Mouse (Mus musculus): ENCODE results near the gene Lfng.

Gene Lfng

GRCm38 (mm10) chr5:140642076-140642475 lies 35.0 kb downstream of the Lfng start:
- DNase-seq = no peak

DNA sequence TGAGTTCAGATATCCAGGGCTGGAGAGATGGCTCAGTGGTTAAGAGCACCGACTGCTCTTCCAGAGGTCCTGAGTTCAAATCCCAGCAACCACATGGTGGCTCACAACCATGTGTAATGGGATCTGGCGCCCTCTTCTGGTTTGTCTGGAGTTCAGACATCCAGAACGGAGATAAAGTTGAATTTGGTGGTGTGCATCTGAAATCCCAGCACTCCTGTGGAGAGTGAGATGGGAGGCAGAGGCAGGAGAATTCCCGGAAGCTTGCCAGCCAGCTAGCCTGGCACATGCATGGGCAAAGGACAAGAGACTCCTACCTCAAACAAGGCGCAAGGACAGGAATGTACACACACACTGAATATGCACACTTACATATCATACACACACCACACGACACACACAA lies 37.1 kb downstream of the Lfng start:
- DNase-seq = no peak

- no peak for DNase-seq
Measured at GRCm38 (mm10) chr5:140644702-140645201, 37.6 kb downstream of the Lfng start.

DNA sequence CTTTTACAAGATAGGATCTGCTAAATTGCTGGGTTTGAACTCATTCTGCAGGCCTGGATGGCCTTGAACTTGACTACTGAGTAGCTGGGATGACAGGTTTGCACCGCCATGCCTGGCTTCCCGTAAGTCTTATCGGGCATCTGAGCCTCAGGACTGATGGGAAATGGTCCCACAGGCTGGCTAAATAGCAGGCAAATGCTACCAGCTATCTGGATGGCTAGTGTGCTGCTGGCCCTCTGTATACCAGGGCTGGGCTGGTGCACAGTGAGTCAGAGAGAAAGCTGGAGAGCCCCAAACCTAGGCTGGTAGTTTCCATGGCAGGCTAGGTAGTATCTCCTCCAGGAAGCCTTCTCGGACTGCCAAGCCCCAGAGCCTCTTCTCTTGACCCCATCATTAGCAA lies 38.3 kb downstream of the Lfng start:
- DNase-seq = no peak

DNA sequence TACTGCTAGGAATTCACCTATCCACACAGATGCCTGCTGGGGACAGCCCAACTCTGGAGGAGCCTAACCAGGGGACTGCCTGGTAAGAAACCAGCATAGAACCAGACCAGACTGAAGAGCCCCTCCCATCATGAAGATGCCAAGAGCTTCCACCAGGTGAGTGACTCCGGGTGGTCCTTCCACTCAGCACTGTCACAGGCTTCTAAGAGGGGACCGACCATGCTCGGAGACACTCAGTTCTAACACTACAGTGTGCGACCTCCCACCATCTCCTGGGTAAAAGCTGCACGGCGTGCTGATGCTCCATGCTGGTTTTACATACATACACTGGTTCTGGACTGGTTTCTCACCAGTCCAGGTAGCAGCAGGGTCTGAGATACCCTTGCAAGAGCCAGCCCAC lies 39.1 kb downstream of the Lfng start:
- DNase-seq = peak; percentile 28

DNA sequence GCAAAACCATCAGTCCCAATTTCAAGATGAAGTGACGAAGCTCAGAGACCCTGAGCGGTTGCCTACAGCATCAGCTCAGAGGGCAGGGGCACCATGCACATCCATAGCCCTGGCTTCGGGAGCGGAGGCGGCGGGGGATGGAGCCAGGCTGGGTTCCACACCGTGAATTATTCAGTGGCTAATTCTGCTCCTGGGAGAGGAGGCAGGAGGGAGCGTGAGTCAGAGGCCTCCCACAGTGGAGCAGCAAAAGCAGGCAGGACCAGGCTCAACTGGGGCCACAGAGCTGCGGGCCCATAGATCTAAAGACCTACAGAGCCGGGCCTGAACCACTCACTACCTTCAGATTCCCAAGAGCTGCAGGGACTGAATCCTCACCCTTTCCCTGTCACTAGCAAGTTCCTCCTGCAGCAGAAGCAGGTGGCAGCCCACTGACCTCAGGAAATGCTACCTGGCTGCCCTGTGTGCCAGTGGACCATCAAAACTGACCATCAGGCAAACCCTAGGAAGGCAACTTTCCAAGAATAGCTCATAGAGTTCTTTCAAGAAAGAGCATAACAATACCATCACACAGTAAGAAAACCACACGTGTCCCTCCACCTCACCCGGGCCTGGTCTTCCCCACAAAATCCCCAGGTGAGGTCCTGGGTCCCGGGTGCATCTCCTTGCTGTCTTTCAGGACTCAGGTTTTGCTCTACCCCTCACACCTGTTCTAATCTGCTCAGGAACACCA lies 40.1 kb downstream of the Lfng start:
- DNase-seq = peak; percentile 60

DNA sequence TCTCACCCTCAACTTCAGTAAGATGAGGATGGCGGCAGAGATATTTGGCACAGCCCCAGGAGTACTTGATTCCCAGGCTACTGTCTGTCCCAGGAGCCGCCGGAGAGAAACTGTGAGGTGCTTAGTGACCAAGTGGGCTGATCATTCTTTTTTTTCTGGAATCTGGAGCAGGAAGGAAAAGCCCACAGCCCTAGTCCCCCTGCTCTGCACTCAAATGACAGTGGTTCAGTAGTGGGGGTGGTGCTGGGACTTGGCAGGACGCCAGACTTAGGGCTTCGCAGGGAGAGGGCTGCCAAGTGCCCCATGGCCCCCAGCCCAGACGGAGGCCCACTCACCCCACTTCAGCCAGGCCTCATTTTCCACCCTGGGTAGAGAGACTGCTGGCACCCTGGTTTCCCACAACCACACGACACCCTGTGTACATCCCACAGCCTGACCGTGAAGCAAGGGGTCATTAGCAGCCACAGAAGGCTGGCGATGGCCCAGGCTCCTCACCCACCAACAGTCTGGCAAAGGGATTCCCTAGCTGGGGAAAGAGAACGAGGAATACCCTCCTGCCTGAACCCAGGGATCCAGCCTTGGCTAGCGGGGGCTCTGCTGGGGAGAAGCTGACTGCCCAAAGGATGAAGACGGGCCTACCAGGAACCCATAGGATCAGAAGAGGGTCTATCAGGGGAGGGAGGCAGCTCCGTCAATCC lies 40.9 kb downstream of the Lfng start:
- DNase-seq = peak; percentile 70

- no peak for DNase-seq
Measured at GRCm38 (mm10) chr5:140648519-140649100, 41.5 kb downstream of the Lfng start, which contains the start of gene Ttyh3. Ttyh3 (minus strand) TSS chr5:140649031.

DNA sequence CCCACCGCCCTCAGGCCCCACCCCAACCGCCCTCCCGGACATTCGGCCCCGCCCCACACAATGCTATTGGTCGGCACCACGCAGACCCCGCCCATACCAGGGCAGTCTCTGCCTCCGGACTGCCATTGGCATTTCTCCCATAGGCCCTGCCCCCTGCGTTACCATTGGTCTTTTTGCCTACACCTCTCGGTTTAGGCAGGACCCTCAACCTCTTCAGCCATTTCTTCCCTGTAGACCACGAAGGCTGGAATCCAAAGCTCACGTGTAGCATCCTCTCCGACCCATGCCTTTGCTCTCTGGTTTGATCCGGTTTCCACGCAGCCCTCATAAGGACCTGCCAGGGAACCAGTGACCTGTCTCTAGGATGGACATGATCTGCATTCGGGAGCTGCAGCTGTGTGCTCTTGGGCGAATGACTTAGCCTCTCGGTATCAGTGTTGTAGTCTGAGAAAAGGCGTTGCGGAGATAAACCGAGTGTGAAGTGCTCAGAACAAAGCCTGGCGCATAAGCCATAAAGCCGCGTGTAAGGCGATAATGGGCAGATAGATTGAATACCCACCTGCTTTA lies 42.1 kb downstream of the Lfng start:
- DNase-seq = peak; percentile 97

DNA sequence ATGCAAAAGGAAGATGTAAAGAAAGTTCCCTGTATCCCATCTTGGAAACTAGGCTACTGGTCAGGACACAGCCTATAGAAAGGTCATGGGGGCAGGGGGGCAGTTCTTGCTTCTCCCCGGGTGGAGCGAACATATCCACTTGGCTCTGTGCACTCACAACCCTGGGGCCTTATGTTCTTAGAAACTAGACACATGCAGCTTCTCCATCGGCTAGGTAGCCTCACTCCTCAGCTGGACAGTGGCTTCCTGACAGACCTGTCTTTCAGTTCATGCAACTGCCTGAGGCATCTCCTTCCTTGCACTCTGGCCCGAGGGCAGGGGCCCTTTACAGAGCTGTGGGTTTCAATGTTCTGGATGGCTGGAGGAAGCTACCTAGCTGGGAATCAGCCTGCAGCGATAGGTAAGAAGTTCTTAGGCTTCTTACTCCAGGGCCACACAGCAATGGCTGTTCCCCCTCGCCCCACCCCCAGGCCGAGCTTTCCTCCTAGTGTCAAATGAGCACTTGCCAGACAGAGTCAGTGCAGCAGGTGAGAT lies 42.8 kb downstream of the Lfng start:
- no peak for DNase-seq

DNA sequence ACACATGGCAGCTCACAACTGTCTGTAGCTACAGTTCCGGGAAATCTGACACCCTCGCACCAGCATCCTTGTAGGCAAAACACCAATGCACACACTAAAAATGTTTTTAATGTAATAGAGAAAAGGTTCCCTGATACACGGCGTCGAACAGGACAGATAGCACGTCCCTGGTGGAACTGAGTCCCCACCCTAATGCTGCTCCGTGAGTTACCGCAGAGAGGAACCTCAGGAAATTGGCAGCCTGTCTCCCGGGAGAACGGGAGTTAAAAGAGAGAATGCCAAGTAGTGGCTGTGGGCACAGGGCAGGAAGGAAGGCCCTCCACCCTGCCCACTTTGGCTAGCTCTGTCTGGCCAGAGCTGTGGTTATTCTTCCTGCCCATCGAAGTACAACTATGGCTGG lies 44.1 kb downstream of the Lfng start:
- peak; percentile 17 for DNase-seq

DNA sequence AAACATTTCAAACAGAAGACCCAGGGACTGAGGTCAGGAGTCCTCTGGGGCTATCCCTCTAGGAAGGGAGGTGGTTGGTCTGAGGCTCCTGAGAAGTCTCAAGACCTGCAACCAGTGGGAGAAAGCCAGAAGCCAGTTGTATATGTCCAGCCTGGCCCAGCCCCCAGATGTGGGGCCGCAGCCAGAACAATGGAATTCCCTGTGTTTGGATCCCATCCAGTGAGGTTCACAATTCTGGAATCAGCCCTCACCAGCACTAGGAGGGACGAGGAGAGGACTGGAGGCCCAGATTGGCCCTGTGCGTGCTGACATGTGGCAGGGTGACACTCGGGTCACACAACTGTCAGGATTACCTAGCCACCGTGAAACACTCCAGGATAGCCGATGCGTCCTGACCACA lies 45.5 kb downstream of the Lfng start:
- DNase-seq = no peak

GRCm38 (mm10) chr5:140654096-140654845 lies 47.2 kb downstream of the Lfng start:
- no peak for DNase-seq

GRCm38 (mm10) chr5:140659607-140660272 lies 52.6 kb downstream of the Lfng start:
- no peak for DNase-seq

DNA sequence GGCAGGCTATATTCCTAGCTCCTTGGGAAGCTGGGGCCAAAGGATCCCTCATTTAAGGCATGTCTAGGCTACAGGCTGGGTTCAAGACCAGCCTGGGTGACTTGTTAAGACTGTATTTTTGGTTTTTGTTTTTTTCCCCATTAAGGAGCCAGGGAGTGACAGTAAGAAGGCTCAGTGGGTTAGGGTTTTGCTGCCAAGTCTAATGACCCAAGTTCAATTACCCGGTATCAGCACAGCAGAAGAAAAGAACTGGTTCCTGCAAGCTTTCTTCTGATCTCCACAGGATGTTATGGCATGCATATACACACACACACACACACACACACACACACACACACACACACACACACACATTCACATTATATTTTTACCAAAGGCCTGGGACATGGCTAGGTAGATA lies 53.3 kb downstream of the Lfng start:
- no peak for DNase-seq

GRCm38 (mm10) chr5:140661427-140661826 lies 54.3 kb downstream of the Lfng start:
- no peak for DNase-seq

DNA sequence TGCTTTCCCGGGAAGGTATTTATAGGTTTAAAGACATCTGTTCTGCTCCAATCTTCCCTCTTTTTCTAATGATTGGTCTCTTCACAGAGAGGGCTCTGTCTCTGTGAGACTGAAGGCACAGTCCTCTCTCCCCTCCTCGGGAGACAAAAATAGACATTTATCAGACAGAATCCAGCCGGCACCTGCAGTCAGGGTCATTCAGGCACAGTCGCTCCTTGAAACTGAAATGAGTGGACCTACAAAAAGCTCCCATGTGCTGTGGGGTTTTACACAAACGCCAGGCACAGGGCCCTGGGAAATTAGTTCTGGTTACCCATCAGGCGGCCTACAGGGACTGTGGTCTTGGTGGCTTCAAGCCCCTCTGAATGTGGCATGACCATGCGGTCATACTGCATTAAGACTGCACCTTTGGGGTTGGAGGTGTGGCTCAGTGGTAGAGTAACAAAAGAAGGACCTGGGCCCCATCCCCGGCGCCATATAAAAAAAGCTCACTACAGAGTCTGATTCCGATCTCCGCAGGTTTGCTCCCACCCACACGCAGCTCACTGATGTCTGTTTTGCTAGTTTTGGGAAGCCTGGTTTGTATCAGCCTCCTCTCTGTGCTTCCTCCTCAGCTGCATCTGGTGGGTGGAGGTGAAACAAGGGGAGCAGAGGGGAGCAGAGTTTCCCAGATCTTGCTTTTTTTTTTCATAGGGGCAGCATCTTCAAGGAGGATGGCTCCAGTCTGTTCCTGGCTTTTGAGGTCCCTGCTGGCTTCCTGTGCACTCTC lies 54.9 kb downstream of the Lfng start:
- no peak for DNase-seq

DNA sequence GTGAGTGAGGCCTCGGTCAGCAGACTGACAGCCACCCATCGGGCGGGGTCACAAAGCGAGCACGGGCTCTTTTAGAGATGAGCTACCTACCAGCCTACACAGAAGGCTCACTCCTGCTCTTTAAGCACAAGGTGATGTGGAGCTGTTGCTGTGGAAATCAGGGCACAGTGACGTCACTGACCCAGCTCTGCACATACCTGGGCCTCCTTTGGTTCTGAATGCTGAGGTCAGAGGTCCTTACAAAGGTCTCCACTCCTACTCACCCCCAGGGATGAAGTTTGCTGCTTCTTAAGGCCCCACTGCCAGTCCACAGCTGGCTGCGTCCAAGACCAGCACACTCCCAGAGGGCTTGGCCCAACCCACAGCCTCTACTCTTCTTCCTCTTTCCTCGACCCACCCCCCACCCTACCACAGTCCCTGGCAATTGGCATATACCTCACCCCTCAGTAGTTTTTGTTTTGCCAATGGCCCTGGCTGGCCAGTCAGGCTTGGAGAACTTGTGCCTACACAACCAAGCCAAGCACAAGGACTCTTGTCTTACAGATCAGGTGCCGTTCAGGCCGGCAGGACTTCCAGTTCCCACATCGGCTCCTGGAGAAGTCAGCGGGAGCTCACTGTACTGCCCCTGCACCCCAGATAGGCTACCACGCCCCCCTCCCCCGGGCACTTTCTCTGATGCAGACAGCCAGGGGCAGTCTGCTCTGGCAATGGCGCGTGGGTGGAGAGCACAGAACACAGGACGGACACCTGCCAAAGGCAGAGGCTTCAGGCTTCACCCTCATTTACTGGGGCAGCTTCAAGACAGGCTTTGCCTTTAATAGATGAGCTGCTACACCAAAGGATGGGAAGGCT lies 55.8 kb downstream of the Lfng start:
- peak; percentile 19 for DNase-seq

GRCm38 (mm10) chr5:140663621-140664180 lies 56.6 kb downstream of the Lfng start:
- DNase-seq = peak; percentile 49

Measured in cerebellum, adult 9-10 months (tissue).